Mouse (Mus musculus) midbrain, embryonic 14.5 days (tissue): Measurements from ENCODE around the gene Vsnl1. TPM values are rescaled to one million over a fixed set of nuclear protein-coding genes. Genes with fewer than 3 reads are reported as not detected.
A peak's percentile ranks its signal among the peaks of the same experiment; 100 is the strongest.

Source experiments
- ATAC-seq: fragments of 200-750 bp; cut with Nextera tagmentation; 2 replicates; pipeline ENCODE4 v1.8.0; 2017; ENCODE audit warnings: moderate number of reproducible peaks, moderate library complexity; ENCODE audit not compliant: low FRiP score, low TSS enrichment
- DNase-seq: peaks from one replicate; pipeline ENCODE4 v3.0.0-alpha.2; 2015
- H3K27ac ChIP-seq: fragments of 300-500 bp; sonication (generic); replicated peaks from 2 replicates; pipeline ENCODE4 v1.5.1; 2014; ENCODE audit warnings: mild to moderate bottlenecking, low read depth, low read length, moderate library complexity
- H3K27me3 ChIP-seq: fragments of 300-500 bp; sonication (generic); 2 replicates; pipeline ENCODE4 v1.6.1; 2014; ENCODE audit warnings: low read length, control low read depth, mixed read lengths; ENCODE audit not compliant: control insufficient read depth, insufficient read depth
- H3K36me3 ChIP-seq: fragments of 300-500 bp; sonication (generic); 2 replicates; pipeline ENCODE4 v1.6.1; 2014; ENCODE audit warnings: low read length, control low read depth; ENCODE audit not compliant: control insufficient read depth, insufficient read depth
- H3K4me1 ChIP-seq: fragments of 300-500 bp; sonication (generic); 2 replicates; pipeline ENCODE4 v1.6.1; 2014; ENCODE audit warnings: mild to moderate bottlenecking, antibody characterized with exemption, low read length, control low read depth; ENCODE audit not compliant: control insufficient read depth, insufficient read depth
- H3K4me2 ChIP-seq: fragments of 300-500 bp; sonication (generic); 2 replicates; pipeline ENCODE4 v1.6.1; 2014; ENCODE audit warnings: mild to moderate bottlenecking, low read length, moderate library complexity
- H3K4me3 ChIP-seq: fragments of 300-500 bp; sonication (generic); replicated peaks from 2 replicates; pipeline ENCODE4 v1.5.1; 2014; ENCODE audit warnings: low read depth, low read length
- H3K9ac ChIP-seq: fragments of 300-500 bp; sonication (generic); replicated peaks from 2 replicates; pipeline ENCODE4 v1.6.1; 2014; ENCODE audit warnings: mild to moderate bottlenecking, low read length, moderate library complexity
- H3K9me3 ChIP-seq: fragments of 300-500 bp; sonication (generic); 2 replicates; pipeline ENCODE4 v1.6.1; 2016; ENCODE audit warnings: low read length, control low read depth, mixed read lengths; ENCODE audit not compliant: control insufficient read depth
- WGBS: fragments of 180-500 bp; shearing (Covaris S2); extraction: QIAGEN DNeasy Blood & Tissue Kit; methylation state at CpG from one replicate; pipeline ENCODE4 v1.1.7; 2014; 5-methylcytosine and 5-hydroxymethylcytosine counted together
- polyA plus RNA-seq: library from polyadenylated mRNA; unstranded; fragments of >200 nt; fragmentation: Nextera tagmentation; extraction: Ambion mirVana; gene quantifications from 2 replicates; pipeline ENCODE4 v1.2.1, GENCODE M21; 2014

Vsnl1 gene
- polyA plus RNA-seq, 1 experiment from 2014 or later: 55.8 TPM

GRCm38 (mm10) chr12:11324480-11324879 lies 111.9 kb downstream of the Vsnl1 start:
- no peak overlapping the region for H3K27ac ChIP-seq
- DNase-seq (no peak), ATAC-seq (no peak)
- no peaks in the 10 kb centered on the region for H3K27me3 ChIP-seq
- no peak overlapping the region for H3K4me2 ChIP-seq
- H3K4me3 ChIP-seq: no peak overlapping the region
- no peak overlapping the region for H3K9ac ChIP-seq
- WGBS: 48% methylated on average over 4 of the region's 4 CpGs
- H3K9me3 ChIP-seq: no peaks in the 10 kb centered on the region
- H3K4me1 ChIP-seq: no peaks in the 10 kb centered on the region
- no peaks in the 10 kb centered on the region for H3K36me3 ChIP-seq

GRCm38 (mm10) chr12:11317671-11318070 lies 118.7 kb downstream of the Vsnl1 start:
- no peaks in the 10 kb centered on the region for H3K9me3 ChIP-seq
- H3K4me2 ChIP-seq: no peak overlapping the region
- ATAC-seq (no peak), DNase-seq (no peak)
- H3K4me3 ChIP-seq: no peak overlapping the region
- H3K27ac ChIP-seq: no peak overlapping the region
- H3K9ac ChIP-seq: no peak overlapping the region
- H3K27me3 ChIP-seq: no peaks in the 10 kb centered on the region
- peaks cover 38% of the 10 kb centered on the region for H3K36me3 ChIP-seq
- 72% methylated on average over 6 of the region's 6 CpGs for WGBS
- no peaks in the 10 kb centered on the region for H3K4me1 ChIP-seq

GRCm38 (mm10) chr12:11313840-11314239 lies 122.6 kb downstream of the Vsnl1 start:
- peak; percentile 68 for DNase-seq
- no peak overlapping the region for H3K4me2 ChIP-seq
- H3K4me3 ChIP-seq: no peak overlapping the region
- ATAC-seq: no peak
- WGBS: 80% methylated on average over 1 of the region's 1 CpGs
- H3K9me3 ChIP-seq: no peaks in the 10 kb centered on the region
- H3K27me3 ChIP-seq: no peaks in the 10 kb centered on the region
- no peak overlapping the region for H3K27ac ChIP-seq
- H3K36me3 ChIP-seq: peaks cover 44% of the 10 kb centered on the region
- H3K9ac ChIP-seq: no peak overlapping the region
- no peaks in the 10 kb centered on the region for H3K4me1 ChIP-seq

- Histone ChIP-seq H3K9ac (no peak overlapping the region), H3K4me3 (no peak overlapping the region), H3K27ac (no peak overlapping the region), H3K9me3 (no peaks in the 10 kb centered on the region), H3K27me3 (no peaks in the 10 kb centered on the region), H3K4me1 (no peaks in the 10 kb centered on the region), H3K36me3 (peaks cover 48% of the 10 kb centered on the region), H3K4me2 (no peak overlapping the region)
- DNase-seq (no peak), ATAC-seq (no peak)
- WGBS: 93% methylated on average over 2 of the region's 2 CpGs
These were observed 125.3 kb downstream of the Vsnl1 start for GRCm38 (mm10) chr12:11311106-11311505.

GRCm38 (mm10) chr12:11306753-11307645 lies 129.4 kb downstream of the Vsnl1 start:
- Histone ChIP-seq H3K4me3 (no peak overlapping the region), H3K27me3 (no peaks in the 10 kb centered on the region), H3K36me3 (peaks cover 48% of the 10 kb centered on the region), H3K4me1 (no peaks in the 10 kb centered on the region), H3K9ac (no peak overlapping the region), H3K27ac (no peak overlapping the region), H3K9me3 (no peaks in the 10 kb centered on the region), H3K4me2 (no peak overlapping the region)
- ATAC-seq: no peak
- 90% methylated on average over 8 of the region's 8 CpGs for WGBS
- DNase-seq: no peak

GRCm38 (mm10) chr12:11300858-11301257 lies 135.6 kb downstream of the Vsnl1 start:
- Histone ChIP-seq H3K4me2 (no peak overlapping the region), H3K4me1 (no peaks in the 10 kb centered on the region), H3K9ac (no peak overlapping the region), H3K9me3 (no peaks in the 10 kb centered on the region), H3K4me3 (no peak overlapping the region), H3K36me3 (peaks cover 60% of the 10 kb centered on the region), H3K27ac (no peak overlapping the region), H3K27me3 (no peaks in the 10 kb centered on the region)
- 94% methylated on average over 1 of the region's 1 CpGs for WGBS
- DNase-seq: no peak
- ATAC-seq: no peak

- 97% methylated on average over 2 of the region's 2 CpGs for WGBS
- Histone ChIP-seq H3K36me3 (peaks cover 66% of the 10 kb centered on the region), H3K9ac (no peak overlapping the region), H3K4me2 (no peak overlapping the region), H3K27ac (no peak overlapping the region), H3K4me3 (no peak overlapping the region), H3K4me1 (no peaks in the 10 kb centered on the region), H3K9me3 (no peaks in the 10 kb centered on the region), H3K27me3 (no peaks in the 10 kb centered on the region)
- ATAC-seq: no peak
- no peak for DNase-seq
These were observed 150.0 kb downstream of the Vsnl1 start for GRCm38 (mm10) chr12:11286382-11286781.

GRCm38 (mm10) chr12:11281584-11281983 lies 154.8 kb downstream of the Vsnl1 start:
- Histone ChIP-seq H3K4me3 (no peak overlapping the region), H3K27me3 (no peaks in the 10 kb centered on the region), H3K27ac (no peak overlapping the region), H3K4me2 (no peak overlapping the region), H3K4me1 (no peaks in the 10 kb centered on the region), H3K9me3 (no peaks in the 10 kb centered on the region), H3K36me3 (peaks cover 69% of the 10 kb centered on the region), H3K9ac (no peak overlapping the region)
- WGBS: 94% methylated on average over 2 of the region's 2 CpGs
- ATAC-seq (no peak), DNase-seq (no peak)

GRCm38 (mm10) chr12:11279886-11280285 lies 156.5 kb downstream of the Vsnl1 start:
- no peak overlapping the region for H3K27ac ChIP-seq
- WGBS: 94% methylated on average over 3 of the region's 3 CpGs
- H3K9me3 ChIP-seq: no peaks in the 10 kb centered on the region
- H3K4me1 ChIP-seq: no peaks in the 10 kb centered on the region
- H3K36me3 ChIP-seq: peaks cover 55% of the 10 kb centered on the region
- DNase-seq: no peak
- no peak overlapping the region for H3K9ac ChIP-seq
- no peak overlapping the region for H3K4me3 ChIP-seq
- ATAC-seq: no peak
- H3K4me2 ChIP-seq: no peak overlapping the region
- H3K27me3 ChIP-seq: no peaks in the 10 kb centered on the region
